Mouse (Mus musculus) ES-Bruce4 (cell line): ENCODE measurements at regions not wholly inside any gene's neighbourhood (a gene's known extent, or its start where the extent isn't known, plus 50 kb on each side); places are given as distances from the start of the nearest gene placed in this dataset.

ENCODE experiments used
- H3K27ac ChIP-seq: 2 replicates; pipeline ENCODE4 v1.5.1; 2012; ENCODE audit warnings: low read length, inconsistent platforms; ENCODE audit not compliant: insufficient read depth
- H3K27me3 ChIP-seq: 2 replicates; pipeline ENCODE4 v1.6.1; 2012; ENCODE audit warnings: mild to moderate bottlenecking, low read length, inconsistent platforms; ENCODE audit not compliant: control insufficient read depth, poor library complexity, insufficient read depth, severe bottlenecking
- H3K36me3 ChIP-seq: 2 replicates; pipeline ENCODE4 v1.6.1; 2012; ENCODE audit warnings: inconsistent platforms, mild to moderate bottlenecking, low read length, moderate library complexity; ENCODE audit not compliant: control insufficient read depth, poor library complexity, insufficient read depth, severe bottlenecking
- H3K4me1 ChIP-seq: one replicate; pipeline ENCODE4 v1.8.1; 2011; ENCODE audit warnings: low read length; ENCODE audit not compliant: control insufficient read depth, insufficient read depth
- H3K4me3 ChIP-seq: 2 replicates; pipeline ENCODE4 v1.5.1; 2011; ENCODE audit warnings: low read depth, mild to moderate bottlenecking, low read length
- H3K9ac ChIP-seq: 2 replicates; pipeline ENCODE4 v1.6.1; 2012; ENCODE audit warnings: low read depth, mild to moderate bottlenecking, inconsistent platforms; ENCODE audit not compliant: poor library complexity, severe bottlenecking
- H3K9me3 ChIP-seq: replicated peaks from 2 replicates; pipeline ENCODE4 v1.6.1; 2012; ENCODE audit warnings: mild to moderate bottlenecking, low read length, inconsistent platforms; ENCODE audit not compliant: control insufficient read depth, poor library complexity, insufficient read depth, severe bottlenecking
- CTCF ChIP-seq: IDR thresholded peaks from one replicate; pipeline ENCODE4 v1.8.1; 2011; ENCODE audit warnings: low read depth, low read length
- EP300 ChIP-seq: IDR thresholded peaks from 2 replicates; pipeline ENCODE4 v1.6.1; 2011; ENCODE audit warnings: low read depth, low read length; ENCODE audit not compliant: insufficient read depth
- POLR2A ChIP-seq: IDR thresholded peaks from one replicate; pipeline ENCODE4 v1.8.1; 2011; ENCODE audit warnings: low read length; ENCODE audit not compliant: insufficient read depth

GRCm38 (mm10) chr7:130005406-130005805 is 413.7 kb downstream of the Wdr11 start:
- no peaks in the 10 kb centered on the region for H3K4me1 ChIP-seq
- no peaks in the 10 kb centered on the region for H3K36me3 ChIP-seq
- no peak overlapping the region for H3K9ac ChIP-seq
- H3K4me3 ChIP-seq: no peak overlapping the region
- no peak for TF ChIP-seq POLR2A
- TF ChIP-seq EP300: no peak
- TF ChIP-seq CTCF: no peak
- no peaks in the 10 kb centered on the region for H3K27me3 ChIP-seq
- H3K27ac ChIP-seq: no peak overlapping the region
- no peaks in the 10 kb centered on the region for H3K9me3 ChIP-seq

GRCm38 (mm10) chr7:130007993-130008583 is 416.4 kb downstream of the Wdr11 start:
- Histone ChIP-seq H3K27ac (no peak overlapping the region), H3K9me3 (no peaks in the 10 kb centered on the region), H3K4me3 (no peak overlapping the region), H3K4me1 (no peaks in the 10 kb centered on the region), H3K27me3 (no peaks in the 10 kb centered on the region), H3K9ac (no peak overlapping the region), H3K36me3 (no peaks in the 10 kb centered on the region)
- TF ChIP-seq POLR2A: no peak
- TF ChIP-seq EP300: no peak
- TF ChIP-seq CTCF: no peak

GRCm38 (mm10) chr7:130008591-130009418 is 417.1 kb downstream of the Wdr11 start:
- TF ChIP-seq CTCF (no peak), POLR2A (no peak), EP300 (no peak)
- no peaks in the 10 kb centered on the region for H3K36me3 ChIP-seq
- no peak overlapping the region for H3K9ac ChIP-seq
- H3K27me3 ChIP-seq: no peaks in the 10 kb centered on the region
- no peak overlapping the region for H3K4me3 ChIP-seq
- no peaks in the 10 kb centered on the region for H3K4me1 ChIP-seq
- no peak overlapping the region for H3K27ac ChIP-seq
- H3K9me3 ChIP-seq: no peaks in the 10 kb centered on the region

- TF ChIP-seq POLR2A (no peak), EP300 (no peak), CTCF (no peak)
- H3K27ac ChIP-seq: no peak overlapping the region
Observed at GRCm38 (mm10) chr7:130012067-130012466, 420.4 kb downstream of the Wdr11 start.

GRCm38 (mm10) chr7:130013109-130013508 is 421.4 kb downstream of the Wdr11 start:
- H3K4me3 ChIP-seq: no peak overlapping the region
- TF ChIP-seq CTCF (no peak), EP300 (no peak), POLR2A (no peak)
- no peak overlapping the region for H3K9ac ChIP-seq
- H3K36me3 ChIP-seq: no peaks in the 10 kb centered on the region
- H3K27ac ChIP-seq: no peak overlapping the region
- no peaks in the 10 kb centered on the region for H3K9me3 ChIP-seq
- H3K27me3 ChIP-seq: no peaks in the 10 kb centered on the region
- no peaks in the 10 kb centered on the region for H3K4me1 ChIP-seq

More at GRCm38 (mm10) chr7:130012067-130012466, 420.4 kb downstream of the Wdr11 start:
- no peak overlapping the region for H3K4me3 ChIP-seq
- H3K27me3 ChIP-seq: no peaks in the 10 kb centered on the region
- H3K9ac ChIP-seq: no peak overlapping the region
- no peaks in the 10 kb centered on the region for H3K4me1 ChIP-seq
- no peaks in the 10 kb centered on the region for H3K36me3 ChIP-seq
- no peaks in the 10 kb centered on the region for H3K9me3 ChIP-seq

- Histone ChIP-seq H3K9me3 (no peaks in the 10 kb centered on the region), H3K27me3 (no peaks in the 10 kb centered on the region), H3K4me1 (no peaks in the 10 kb centered on the region), H3K27ac (no peak overlapping the region), H3K36me3 (no peaks in the 10 kb centered on the region), H3K9ac (no peak overlapping the region), H3K4me3 (no peak overlapping the region)
- no peak for TF ChIP-seq EP300
- no peak for TF ChIP-seq CTCF
- TF ChIP-seq POLR2A: no peak
Observed at GRCm38 (mm10) chr7:130014609-130015008, 422.9 kb downstream of the Wdr11 start.
